Mouse (Mus musculus): Measurements from ENCODE around the gene Uts2.
"Not testable (repeated sequence)": the region's sequence is repeated elsewhere in the genome, so short reads cannot be mapped to it uniquely, and the experiment has no call there.

Uts2 gene

DNA sequence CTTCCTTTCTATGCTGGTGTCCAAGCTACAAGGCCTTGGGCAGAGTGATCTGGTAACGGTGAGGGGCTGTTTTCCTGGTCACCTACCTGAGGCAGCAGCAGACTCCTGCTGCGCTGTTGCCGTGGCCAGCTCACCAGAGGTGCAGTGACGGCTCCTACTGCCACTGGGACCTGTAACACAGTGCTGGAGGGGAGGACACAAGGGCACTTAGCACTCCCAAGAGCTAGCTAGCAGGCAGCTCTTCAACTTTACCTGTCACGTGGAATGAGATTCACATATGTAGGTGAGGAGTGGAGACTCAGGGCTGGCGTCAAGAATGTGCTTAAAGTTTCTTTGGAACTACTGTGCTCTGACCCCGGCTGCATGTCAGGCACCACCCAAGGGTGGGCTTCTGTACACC lies 13.4 kb downstream of the Uts2 start:
- DNase-seq (ENCODE audit: low read depth, low spot score): no peak

DNA sequence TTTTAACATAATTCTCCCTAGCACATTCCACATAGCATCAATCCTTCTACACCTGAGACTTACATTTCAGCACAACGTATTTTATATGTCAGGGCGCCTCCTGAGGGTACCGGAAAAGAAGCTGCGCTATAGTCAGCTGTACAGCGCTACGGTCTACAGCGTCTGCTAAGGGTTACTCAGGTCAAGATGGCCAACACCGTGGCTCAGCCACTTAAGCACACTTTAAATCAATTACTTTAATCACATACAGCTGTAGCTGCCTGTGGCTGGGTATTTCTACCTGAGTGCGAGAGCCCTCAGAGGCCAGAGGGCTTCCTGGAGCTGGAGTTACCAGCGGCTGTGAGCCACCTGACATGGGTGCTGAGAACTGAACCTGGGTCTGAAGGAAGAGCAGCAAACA lies 19.0 kb downstream of the Uts2 start:
- no peak for DNase-seq (ENCODE audit: low read depth, low spot score)

DNA sequence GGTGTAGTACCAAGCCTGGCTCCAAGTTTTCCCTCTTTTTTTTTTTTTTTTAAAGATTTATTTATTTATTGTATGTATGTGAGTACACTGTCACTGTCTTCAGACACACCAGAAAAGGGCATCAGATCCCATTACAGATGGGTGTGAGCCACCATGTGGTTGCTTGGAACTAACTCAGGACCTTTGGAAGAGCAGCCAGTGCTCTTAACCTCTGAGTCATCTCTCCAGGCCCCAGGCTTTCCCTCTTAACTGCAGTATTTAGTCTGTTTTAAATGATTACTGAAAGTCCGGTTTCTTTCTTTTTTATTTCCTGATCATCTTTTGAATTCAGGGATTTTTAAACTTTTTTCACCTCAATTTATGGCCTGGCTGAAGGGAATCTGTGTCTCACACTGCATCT lies 20.5 kb downstream of the Uts2 start:
- not testable (repeated sequence) for DNase-seq (ENCODE audit: low read depth, low spot score)

DNA sequence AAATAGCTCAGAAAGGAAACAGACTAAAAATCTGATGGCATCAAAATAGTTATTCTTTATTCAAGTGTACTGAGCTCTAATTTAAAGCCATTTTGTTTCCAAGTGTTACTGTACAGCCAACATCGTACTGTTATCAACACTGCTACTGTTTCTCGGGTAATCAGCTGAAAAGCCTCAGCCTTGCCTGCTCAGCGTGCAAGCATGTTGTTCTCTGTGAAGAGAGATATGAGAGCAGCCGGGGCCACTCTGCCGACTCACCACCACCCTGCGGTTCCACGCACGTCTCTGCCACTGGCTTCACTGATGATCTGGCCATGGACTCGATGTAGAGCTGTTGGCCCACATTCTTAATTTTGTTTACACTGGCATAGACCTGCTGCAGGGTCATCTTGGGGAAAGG lies 27.3 kb downstream of the Uts2 start:
- no peak for DNase-seq (ENCODE audit: low read depth, low spot score)

DNA sequence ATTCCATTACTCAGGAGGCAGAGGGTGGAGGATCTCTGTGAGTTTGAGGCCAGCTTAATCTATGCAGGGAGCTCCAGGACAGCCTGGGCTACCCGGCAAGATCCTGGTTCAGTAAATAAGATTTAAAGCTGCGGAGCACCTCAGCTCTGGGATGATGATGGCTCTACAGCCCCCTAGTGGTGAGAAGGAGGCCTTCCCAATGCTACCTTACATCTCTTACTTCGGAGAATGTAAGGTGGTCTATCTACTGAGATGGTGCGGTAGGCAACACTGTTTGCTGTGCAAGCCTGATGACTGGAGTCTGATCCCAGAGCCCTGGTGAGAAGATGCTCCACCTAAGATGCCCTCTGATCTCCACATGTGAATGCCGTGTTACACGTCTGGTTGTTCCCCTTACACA lies 30.1 kb downstream of the Uts2 start:
- DNase-seq (ENCODE audit: low read depth, low spot score): no peak

DNA sequence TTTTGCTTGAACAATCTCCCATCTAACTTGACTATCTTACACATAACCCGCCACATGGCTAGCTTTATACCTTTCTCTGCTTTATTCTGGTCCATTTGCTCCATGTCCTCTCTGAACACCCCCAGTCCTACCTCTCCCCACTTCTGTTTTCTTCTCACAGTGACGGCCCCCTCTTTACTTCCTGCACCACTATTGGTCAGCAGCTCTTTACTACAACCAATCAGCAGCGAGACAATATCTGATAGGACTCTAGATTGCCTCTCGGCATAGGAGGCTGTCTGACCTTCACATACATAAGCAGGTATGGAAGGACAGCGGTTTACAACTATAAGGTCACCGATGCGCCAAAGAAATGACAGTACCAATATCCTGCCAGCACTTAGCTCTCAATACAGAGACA lies 39.6 kb downstream of the Uts2 start:
- no peak for DNase-seq (ENCODE audit: low read depth, low spot score)

DNA sequence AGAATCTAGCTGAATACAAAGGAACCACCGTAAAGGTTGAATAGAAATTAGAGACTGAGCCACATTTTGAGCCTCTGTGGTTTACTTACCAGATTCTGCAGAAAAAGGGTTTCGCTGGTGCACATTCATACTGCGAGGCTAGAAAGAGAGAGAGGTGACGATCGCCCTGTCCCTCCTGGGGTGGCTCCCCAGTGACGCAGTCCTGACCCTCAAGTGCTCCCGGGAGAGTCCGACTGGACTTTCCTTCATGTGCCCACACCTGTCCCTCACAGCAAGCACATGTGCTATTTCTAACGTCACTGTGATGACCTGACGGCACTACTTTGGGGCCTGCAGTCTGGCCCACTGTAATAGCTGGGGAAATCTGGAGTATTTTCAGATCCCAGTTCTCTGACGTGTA lies 40.9 kb downstream of the Uts2 start:
- no peak for DNase-seq (ENCODE audit: low read depth, low spot score)

DNA sequence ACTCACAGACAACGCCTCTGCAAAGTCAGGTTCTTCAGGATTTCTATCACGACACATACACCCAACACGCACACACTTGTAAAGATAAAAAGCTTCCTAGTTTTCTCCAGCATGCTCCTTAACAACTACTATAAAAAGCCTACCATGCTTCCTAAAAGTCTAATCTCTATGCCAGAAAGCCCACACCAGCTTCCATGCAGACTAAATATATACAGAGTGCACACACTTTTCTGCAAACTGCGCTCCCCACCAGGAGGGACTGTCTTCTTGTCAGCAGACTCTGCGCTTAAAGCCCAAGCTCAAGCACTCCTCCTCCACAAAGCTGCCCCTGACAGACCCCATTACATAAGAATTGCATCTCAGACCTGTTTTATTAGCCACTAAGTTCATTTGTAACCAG lies 44.6 kb downstream of the Uts2 start:
- DNase-seq (ENCODE audit: low read depth, low spot score): no peak

DNA sequence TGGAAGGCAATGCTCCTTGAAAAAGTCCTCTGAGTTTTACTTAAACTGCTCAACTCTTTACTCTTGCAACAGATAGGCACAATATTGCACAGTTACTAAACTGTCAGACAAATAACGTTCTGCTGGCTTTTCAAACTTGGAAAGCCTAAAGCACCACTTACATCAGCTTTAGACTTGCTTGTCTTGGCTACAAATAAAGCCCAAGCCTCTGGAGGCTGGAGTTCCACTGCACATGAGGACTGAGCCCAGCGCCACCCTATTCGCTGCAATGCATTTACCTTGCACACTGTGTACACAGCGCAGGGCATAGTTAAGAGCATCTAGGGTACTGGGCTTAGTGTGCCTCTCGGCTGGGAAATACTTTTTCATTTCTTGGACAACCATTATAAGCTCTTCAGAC lies 46.4 kb downstream of the Uts2 start:
- DNase-seq (ENCODE audit: low read depth, low spot score): no peak

DNA sequence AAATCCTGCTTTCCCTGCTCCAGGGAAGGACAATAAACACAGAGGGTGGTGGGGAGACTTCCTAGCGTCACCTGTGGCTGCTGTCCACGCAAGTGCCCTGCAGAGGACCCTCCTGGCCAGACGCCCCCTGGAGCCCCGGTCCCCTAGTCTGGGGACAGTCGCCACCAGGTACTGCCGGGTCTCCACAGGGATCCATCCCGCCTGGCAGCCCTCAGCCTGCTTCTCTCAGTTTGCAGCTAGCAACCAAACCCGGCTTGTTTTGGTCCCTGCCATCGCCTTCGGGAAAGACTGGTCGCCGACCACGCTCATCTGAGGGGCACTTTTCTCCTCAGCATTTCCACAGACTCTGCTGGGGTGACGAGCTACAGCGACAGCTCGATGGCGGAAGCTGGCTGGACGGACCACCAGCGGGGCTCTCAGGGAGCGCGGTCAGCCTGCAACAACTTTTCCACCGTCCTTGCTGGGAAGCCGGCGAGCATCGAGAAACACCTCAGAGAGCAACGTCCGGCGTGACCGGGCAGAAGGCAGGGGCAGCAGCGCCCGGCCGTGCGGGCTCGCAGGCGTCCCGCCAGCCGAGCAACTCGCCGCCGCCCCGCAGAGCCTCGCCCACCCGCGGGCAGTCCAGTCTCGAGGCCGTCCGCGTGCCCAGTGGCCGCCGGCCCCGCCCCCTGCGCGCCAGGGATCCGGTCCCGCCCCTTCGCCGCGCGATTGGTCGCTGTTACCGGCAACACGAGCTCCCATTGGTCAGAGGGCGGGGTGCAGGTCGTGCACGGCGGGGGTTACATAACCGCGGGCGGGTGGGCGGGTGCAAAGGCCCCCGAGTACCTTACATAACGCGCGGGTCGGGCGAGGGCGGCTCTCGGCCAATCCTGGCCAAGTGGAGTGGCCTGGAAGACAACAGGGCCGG lies 47.4 kb downstream of the Uts2 start, which contains the start of gene Per3:
Per3 (minus strand) TSS at position 629 of the 907 bp plus-strand sequence.
- DNase-seq (ENCODE audit: low read depth, low spot score): peak; percentile 81

DNA sequence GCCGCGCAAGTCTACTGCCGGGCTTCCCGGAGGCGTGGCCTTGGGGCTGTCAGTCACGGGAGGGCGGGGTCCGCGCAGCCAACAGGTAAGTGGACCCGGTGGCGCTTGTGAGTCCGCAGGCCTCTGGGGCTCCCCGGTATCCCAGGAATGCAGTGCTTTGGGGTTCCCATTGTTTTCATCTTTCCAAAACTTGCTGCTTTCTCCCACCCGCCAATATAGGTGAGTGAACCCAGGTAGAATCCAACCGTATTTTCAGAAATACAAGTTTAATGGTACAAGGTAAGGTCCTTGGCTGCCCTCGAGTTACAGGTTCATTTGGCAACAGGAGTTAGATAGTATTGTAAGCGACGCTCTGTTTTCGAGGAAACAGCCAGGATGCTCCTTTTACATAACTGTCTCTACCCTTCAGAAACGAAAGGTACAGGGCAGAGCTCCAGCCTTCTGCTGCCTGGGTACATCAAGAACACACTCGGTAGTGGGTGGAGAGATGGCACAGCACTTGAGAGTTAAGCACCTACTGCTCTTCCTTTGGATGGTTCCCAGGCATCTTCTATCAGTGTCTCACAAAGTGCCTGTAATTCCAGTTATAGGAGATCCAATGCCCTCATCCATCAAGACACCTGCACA lies 48.2 kb downstream of the Uts2 start:
- no peak for DNase-seq (ENCODE audit: low read depth, low spot score)

DNA sequence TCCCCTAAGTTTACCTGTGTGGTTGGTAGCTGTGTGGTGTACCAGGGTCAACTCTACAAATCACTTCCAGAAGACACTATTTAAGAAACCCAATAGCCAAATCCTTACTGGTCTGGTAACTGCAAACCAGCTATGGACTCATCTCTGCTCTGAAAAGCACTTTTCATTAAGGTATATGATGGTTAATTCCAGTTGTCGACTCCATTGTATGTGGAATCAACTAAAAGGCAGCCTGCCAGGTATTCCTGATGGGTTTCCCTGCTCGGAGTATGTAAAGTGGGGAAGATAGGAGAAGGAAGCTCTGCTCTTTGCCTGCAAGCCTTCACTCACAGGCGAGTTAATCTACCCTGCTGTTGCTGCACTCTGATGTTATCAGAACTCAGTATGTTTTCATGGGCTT lies 49.6 kb downstream of the Uts2 start:
- no peak for DNase-seq (ENCODE audit: low read depth, low spot score)

DNA sequence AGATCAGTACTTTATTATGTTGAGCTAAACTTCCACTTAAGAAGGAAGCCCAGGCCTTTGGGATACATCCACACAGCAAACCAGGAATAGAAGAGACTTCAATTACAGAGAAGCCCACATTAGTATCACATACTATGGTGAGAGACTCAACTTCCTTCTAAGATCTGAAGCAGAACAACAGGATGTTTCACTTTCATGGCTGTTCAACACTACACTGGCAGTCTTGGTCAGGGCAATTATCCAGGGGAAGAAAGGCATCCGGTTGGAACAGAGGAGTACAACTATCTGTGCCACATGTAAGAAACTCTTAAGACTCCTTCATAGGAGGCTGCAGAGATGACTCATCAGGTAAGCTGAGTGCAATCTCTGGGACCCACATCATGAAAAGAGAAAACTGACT lies 54.3 kb downstream of the Uts2 start:
- no peak for DNase-seq (ENCODE audit: low read depth, low spot score)

Data from WW6 (cell line).